Mouse (Mus musculus) thymus, adult 18-20 months (tissue): ENCODE results near the gene Gm17509.
"Not testable (repeated sequence)": the region's sequence is repeated elsewhere in the genome, so short reads cannot be mapped to it uniquely, and the experiment has no call there.

ENCODE experiments used
- DNase-seq, 2 experiments: peaks; one replicate each; pipeline ENCODE4 v3.0.0; 2022; ENCODE audit warnings: mixed read lengths in 2 of 2

Gm17509 gene

GRCm38 (mm10) chr13:117206066-117206465, 14.8 kb downstream of the Gm17509 start:
- no peak for DNase-seq

DNA sequence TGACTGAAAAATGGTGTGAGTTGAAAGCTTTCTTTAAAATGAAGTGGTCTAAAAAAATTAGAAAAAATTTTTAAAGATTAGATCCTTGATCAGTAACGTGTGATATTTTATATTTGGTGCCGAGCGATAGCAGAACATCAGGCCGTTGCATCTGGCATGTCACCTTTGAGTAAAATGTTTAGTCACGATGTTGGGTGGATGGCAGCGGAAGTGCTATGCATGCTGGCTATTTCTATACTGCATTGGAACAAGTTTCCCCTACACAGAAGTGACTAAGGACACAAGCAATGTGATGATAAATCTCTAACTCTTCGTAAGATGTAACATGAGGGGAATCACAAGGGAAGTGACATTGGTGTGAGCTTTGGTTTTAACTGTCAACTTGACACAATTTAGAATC, 16.2 kb downstream of the Gm17509 start:
- DNase-seq: no peak

DNA sequence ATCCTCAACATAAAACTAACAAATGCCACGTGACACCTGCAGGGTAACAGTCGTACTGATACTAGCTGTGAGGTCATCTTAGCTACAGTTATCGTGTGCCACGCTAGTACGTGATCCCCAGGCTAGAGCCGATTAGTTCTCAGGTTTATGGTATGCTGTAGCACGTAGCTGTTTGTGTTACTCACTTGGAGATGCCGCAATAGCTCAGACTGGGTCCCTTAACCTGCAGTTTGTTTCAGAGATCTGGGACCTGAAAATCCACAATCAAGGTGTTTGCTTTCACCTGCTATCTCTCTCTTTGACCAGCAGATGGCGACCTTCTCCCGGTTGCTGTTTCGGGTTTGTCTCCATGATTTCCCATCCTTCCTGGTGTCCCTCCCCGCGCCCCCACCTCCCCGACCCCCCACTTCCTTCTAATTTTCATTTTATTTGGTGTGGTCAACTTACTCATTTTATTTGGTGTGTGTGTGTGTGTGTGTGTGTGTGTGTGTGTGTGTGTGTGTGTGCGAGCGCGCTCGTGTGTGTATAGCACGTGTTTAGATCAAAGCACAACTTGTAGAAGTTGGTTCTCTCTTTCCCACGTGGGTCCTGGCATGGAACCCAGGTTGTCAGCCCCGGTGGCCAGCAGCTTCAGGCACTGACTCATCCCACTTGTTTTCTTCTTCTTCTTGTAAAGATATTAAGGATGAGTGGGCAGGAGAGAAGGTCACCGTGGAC, 18.0 kb downstream of the Gm17509 start:
- DNase-seq: no peak

- DNase-seq: peak; percentile 62 to 72
These were observed 22.3 kb downstream of the Gm17509 start for GRCm38 (mm10) chr13:117198402-117199083.

DNA sequence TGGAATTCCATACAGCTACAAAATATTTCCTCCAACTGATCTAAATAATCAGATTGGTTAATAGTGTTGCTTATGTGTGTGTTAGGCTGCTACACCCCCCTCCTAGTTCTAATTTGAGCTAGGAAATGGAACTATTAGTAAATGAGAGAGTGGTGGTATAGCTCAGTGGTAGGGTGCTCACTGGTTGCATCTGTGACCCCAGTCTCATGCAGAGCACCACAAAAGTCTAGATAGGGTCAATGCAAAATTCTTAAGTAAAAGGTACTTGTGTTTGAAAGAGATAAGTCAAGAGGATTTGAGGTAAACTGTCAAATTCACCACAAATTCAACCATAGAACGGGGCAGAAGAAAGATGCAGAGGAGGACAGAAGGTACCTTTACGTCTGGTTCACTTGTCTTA, 23.2 kb downstream of the Gm17509 start:
- DNase-seq: no peak

DNA sequence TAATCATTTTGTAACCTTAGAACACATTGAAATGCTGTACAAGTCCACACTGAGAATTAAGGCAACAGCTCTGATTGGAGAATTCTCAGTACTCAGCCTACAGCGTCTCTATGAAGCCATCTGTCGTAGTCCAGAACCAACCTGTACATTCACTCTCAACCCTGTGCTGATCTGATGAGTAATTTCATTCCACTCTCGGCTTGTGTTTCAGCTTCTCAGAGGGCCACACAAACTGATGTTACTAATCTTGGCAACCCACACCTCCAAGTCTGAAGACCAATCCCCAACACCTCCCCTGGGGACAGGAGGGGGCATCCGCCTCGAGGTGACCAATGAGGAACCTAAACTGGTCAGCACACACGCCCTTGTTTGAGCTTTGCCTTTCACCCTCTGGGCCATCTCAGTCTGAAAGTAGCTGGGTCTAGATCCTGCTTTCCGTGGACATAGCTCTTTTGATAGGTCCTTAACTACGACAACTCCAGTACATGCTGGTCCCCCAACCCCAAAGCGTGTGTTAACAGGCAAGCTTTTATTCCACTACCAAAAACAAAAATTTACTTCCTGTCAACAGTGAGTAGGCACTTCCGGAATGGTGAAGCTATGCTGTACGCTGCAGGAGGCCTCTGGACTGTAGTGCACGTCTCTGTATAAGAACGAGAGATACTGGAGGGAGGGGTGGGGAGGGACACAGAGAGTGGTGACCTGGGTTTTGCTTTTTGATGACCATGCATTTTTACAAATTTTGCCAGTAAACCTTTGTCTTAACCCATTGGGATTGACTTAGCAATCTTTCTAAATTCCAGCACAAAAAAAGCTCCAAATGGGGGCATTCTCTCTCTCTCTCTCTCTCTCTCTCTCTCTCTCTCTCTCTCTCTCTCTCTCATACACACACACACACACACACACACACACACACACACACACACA, 25.0 kb downstream of the Gm17509 start:
- peak in 1 of 2 experiments; percentile 29 for DNase-seq

DNA sequence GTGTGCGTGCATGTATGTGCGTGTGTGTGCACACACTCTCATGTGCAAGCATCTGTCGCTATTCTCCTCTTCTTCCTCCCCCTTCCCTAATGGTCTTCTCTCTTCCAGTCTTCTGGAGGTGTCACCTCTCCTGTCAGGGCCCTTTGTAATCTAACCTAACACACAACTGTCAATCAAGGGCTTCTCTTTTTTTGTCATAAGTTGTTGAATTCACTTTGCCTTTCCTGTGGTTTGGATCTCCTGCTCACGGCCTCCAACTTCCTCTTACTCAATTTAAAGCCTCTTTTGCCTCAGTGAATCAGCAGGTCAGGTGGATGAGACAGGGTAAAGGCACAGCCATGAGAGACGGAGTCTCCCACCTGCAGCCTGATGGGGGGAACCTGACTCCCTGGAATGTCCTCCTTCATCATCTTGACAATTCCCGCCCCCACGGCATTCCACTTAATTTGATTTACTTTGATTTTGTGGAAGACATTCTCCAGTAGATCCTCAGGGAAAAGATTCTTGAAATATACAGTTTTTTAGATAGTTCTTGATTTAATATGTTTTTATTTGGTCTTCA, 27.4 kb downstream of the Gm17509 start:
- no peak for DNase-seq

GRCm38 (mm10) chr13:117192161-117192560, 28.7 kb downstream of the Gm17509 start:
- no peak for DNase-seq

- DNase-seq: no peak
These were observed 35.5 kb downstream of the Gm17509 start for GRCm38 (mm10) chr13:117185329-117185728.

GRCm38 (mm10) chr13:117183288-117183687, 37.6 kb downstream of the Gm17509 start:
- DNase-seq: no peak

- not testable (repeated sequence) for DNase-seq
These were observed 40.0 kb downstream of the Gm17509 start for GRCm38 (mm10) chr13:117180912-117181311.
